Mouse (Mus musculus) ZHBTc4 (cell line): ENCODE measurements around the gene Mgmt.

Experiments used
- DNase-seq: peaks from one replicate; pipeline ENCODE4 v3.0.0-alpha.2; 2011; ENCODE audit warnings: low read depth, low spot score

Gene Mgmt

GRCm38 (mm10) chr7:136894106-136894986 is at the start of gene Mgmt:
TSS of gene Mgmt (plus strand) at chr7:136894614.
- peak; percentile 95 for DNase-seq

GRCm38 (mm10) chr7:136844835-136845234 is 49.6 kb upstream of the Mgmt start:
- no peak for DNase-seq

GRCm38 (mm10) chr7:136845321-136845720 is 49.1 kb upstream of the Mgmt start:
- DNase-seq, result no peak

GRCm38 (mm10) chr7:136846086-136846620 is 48.3 kb upstream of the Mgmt start:
- peak; percentile 53 for DNase-seq

- no peak for DNase-seq
Measured at GRCm38 (mm10) chr7:136847601-136848000, 46.8 kb upstream of the Mgmt start.

GRCm38 (mm10) chr7:136848761-136849160 is 45.7 kb upstream of the Mgmt start:
- DNase-seq, result no peak

GRCm38 (mm10) chr7:136849811-136850210 is 44.6 kb upstream of the Mgmt start:
- no peak for DNase-seq

DNA sequence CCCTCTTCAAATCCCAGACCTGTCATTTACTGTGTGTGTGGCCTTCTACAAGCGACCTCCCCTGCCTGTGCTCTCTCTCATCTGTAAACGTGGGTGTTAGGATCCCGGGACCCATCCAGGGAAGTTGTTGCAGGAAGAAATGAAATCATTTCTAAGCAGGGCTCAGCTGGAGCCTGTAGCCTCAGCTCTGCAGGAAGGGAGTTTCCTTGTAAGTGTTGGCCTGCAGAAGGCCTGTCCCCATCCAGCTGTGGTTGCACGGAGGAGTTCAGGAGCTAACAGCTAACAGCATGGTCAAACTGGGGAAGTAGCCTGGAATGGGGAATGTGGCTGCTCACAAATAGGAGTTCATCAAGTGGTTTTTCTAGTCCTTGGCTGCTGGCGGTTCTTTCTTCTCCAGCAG is 44.1 kb upstream of the Mgmt start:
- DNase-seq, result no peak

GRCm38 (mm10) chr7:136851946-136852345 is 42.5 kb upstream of the Mgmt start:
- no peak for DNase-seq

DNA sequence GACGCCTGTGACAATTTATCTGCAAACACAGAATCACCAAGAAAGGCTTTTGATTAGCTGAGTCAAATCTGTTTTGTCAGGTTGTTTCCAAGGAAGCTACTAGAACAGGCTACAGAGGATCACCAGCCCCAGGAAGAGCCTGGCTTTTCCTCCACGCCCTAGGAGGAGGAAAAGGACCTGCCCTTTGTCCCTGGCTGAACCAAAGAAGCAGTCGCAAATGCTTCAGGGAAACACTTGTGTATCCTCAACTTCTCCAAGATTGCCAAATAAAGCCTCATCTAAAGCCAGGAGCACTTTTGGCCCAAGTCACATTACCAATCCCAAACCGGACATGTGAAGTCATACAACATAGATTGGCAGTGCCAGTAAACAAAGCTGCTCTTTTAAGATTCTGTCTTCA is 41.7 kb upstream of the Mgmt start:
- no peak for DNase-seq

DNA sequence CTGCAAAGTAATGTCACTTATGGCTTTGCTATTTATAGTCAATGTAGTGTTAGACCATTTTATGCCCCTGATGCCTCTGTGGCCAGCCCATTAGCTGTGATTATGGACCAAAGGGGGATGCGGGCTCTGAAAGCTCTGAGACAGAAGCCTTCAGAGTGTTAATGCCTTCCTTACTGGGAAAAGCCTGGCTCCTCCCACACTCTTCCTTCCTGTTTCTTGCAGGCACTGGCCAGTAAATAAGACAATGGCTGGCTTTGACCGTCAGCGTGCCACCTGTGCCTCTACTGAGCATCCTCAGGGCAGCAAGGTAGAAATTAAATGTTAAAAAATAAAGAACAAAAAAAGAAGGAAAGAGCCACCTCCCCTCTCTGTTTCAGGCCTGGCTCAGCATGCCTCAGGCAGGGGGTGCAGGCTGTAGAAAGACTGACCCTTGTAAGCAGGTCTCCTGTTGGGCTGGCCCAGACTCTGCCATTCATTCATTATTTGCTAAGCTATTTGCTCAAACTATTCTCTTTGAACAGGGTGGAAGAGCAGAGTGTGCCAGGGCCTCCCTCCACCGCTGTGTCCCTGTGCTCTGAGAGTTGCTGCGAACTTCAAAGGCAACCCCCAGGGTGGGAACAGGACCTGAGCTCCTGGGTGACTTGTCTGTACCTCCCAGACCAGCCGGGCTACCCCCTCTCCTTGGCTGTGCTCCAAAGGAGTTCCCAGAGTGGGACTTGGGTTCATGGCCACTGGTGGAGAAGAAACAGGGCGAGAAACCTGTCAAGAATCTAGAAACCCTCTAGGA is 29.5 kb upstream of the Mgmt start:
- DNase-seq, result no peak

DNA sequence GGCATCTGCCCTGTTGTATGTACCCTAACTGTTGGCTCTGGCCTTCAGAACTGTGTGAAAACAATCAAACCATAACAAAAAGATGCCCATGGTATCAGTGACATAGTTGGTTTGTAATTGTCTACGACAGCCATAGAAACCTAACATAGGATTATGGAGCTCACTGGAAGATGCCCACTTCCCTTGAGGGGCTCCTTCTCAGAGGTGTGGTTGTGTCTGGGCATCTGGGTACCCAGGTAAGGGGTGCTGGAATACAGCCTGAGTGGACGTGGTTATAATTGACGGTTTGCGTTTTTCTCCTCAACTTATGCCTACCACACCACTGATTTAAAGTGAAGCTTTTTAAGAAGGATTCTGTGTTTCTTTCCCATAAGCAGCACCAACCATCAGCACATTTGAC is 28.5 kb upstream of the Mgmt start:
- DNase-seq, result no peak

- no peak for DNase-seq
Measured at GRCm38 (mm10) chr7:136866535-136866934, 27.9 kb upstream of the Mgmt start.

DNA sequence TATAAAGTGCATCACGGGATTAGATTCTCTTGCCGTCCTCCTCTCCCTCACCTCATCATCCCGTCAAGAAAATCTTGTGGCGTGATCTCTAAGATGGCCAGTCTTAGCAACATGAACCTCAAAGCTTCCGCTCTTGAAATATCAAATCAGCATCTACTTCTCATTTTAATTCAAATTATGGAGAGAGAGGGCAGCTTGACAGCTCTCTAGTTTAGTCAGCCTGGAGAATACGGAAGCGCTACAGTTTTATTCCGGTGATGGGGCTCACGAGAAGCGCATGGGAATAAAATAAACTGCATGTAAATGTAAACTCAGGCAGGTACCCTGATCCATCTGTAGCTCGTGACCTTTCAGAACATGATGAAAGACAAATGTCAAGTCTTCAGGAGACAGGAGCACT is 22.9 kb upstream of the Mgmt start:
- no peak for DNase-seq

- peak; percentile 86 for DNase-seq
Measured at GRCm38 (mm10) chr7:136872059-136872458, 22.4 kb upstream of the Mgmt start.

GRCm38 (mm10) chr7:136874396-136874795 is 20.0 kb upstream of the Mgmt start:
- DNase-seq, result no peak

DNA sequence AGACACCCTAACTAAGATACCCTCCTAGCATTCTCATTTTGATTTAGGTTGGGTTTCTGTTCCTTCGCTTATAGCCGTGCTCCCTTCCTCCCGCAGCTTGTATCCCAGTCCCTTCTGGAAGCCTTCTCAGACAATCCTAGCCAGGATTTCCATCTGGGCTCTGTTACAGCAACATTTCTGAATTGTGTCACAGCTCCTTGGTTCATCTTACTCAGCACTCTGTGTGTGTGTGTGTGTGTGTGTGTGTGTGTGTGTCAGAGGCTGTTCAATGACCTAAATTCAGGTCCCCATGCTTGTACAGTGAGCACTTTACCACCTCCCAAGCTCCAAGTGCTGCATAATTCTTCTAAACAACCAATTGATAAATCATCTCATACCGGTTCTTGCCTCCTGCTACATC is 14.0 kb upstream of the Mgmt start:
- DNase-seq, result no peak

GRCm38 (mm10) chr7:136888161-136888560 is 6.3 kb upstream of the Mgmt start:
- DNase-seq, result no peak

DNA sequence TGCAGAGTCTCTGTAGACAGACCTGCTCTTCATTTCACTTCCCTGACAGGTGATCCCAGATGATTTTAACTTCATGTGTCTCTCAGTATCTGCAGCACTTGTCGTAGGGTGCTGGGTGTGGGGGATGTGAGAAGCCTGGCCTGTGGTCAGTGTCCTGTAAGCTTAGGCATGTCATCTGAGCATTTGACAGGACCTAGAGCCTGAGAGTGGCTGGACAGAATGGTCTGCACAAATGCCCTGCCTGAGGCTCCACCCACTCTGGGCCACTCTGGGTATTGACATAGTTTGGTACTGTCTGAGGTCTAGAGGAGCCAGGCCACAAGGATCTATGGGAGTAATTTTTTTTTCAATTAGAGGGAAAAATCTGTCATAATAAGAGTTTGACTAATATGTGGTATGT is 942 bp downstream of the Mgmt start:
- DNase-seq, result no peak

- DNase-seq, result peak; percentile 14
Measured at GRCm38 (mm10) chr7:136895851-136896250, 1.4 kb downstream of the Mgmt start.

DNA sequence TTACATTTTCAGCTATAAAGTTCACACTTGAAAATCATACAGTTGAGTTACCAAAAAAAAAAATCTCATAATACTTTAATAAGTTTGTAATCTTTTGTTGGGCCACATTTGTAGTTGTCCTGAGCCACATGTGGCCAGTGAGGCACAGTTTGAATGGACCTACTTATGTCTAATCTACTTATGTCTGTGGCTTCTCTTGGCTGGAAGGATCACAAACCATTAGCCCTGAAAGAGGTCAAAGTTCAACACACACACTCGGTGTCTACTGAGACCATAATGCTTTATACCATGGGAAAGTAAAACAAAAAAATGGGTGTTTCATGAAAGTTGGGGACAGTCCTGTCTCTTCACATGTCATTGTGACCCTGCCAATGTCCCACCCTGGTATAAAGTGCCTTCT is 3.1 kb downstream of the Mgmt start:
- no peak for DNase-seq

GRCm38 (mm10) chr7:136898005-136898404 is 3.6 kb downstream of the Mgmt start:
- DNase-seq, result no peak
